Mouse (Mus musculus) gastrocnemius, postnatal 10 days (tissue): Measurements from ENCODE around the gene Slc25a22. TPM values are rescaled to one million over a fixed set of nuclear protein-coding genes. Genes with fewer than 3 reads are reported as not detected.
A peak's percentile ranks its signal among the peaks of the same experiment; 100 is the strongest.

Experiments
- DNase-seq: peaks from one replicate; pipeline ENCODE4 v3.0.0; 2021; ENCODE audit warnings: mixed read lengths
- total RNA-seq, 2 experiments: library from RNA; stranded (reverse); gene quantifications; 2 replicates each; pipeline ENCODE4 v1.2.3; 2021

The Slc25a22 gene
- total RNA-seq, 2 experiments from 2014 or later = 14.5 to 25.7 TPM

GRCm38 (mm10) chr7:141435129-141435855 is 2.4 kb downstream of the Slc25a22 start:
- peak; percentile 53 for DNase-seq

- DNase-seq = no peak
Measured at GRCm38 (mm10) chr7:141434464-141434863, 3.2 kb downstream of the Slc25a22 start.

- DNase-seq = no peak
Measured at GRCm38 (mm10) chr7:141433517-141434400, 3.9 kb downstream of the Slc25a22 start.

GRCm38 (mm10) chr7:141432741-141433516 is 4.8 kb downstream of the Slc25a22 start:
- no peak for DNase-seq

GRCm38 (mm10) chr7:141432186-141432611 is 5.5 kb downstream of the Slc25a22 start:
- DNase-seq = peak; percentile 45

- DNase-seq = no peak
Measured at GRCm38 (mm10) chr7:141431434-141432185, 6.1 kb downstream of the Slc25a22 start.

- no peak for DNase-seq
Measured at GRCm38 (mm10) chr7:141430585-141431240, 7.0 kb downstream of the Slc25a22 start.

- DNase-seq = no peak
Measured at GRCm38 (mm10) chr7:141429840-141430584, 7.7 kb downstream of the Slc25a22 start.

GRCm38 (mm10) chr7:141429310-141429709 is 8.4 kb downstream of the Slc25a22 start, which contains the start of gene Cend1:
TSS of gene Cend1 (minus strand) at chr7:141429491.
- DNase-seq = no peak

GRCm38 (mm10) chr7:141428701-141429100 is 9.0 kb downstream of the Slc25a22 start:
- no peak for DNase-seq

GRCm38 (mm10) chr7:141426948-141427730 is 10.6 kb downstream of the Slc25a22 start:
- no peak for DNase-seq

GRCm38 (mm10) chr7:141423811-141424210 is 13.9 kb downstream of the Slc25a22 start:
- DNase-seq = no peak

- no peak for DNase-seq
Measured at GRCm38 (mm10) chr7:141420030-141420702, 17.5 kb downstream of the Slc25a22 start.

- DNase-seq = no peak
Measured at GRCm38 (mm10) chr7:141418970-141419369, 18.7 kb downstream of the Slc25a22 start.

GRCm38 (mm10) chr7:141417731-141418681 is 19.7 kb downstream of the Slc25a22 start:
- no peak for DNase-seq

- DNase-seq = no peak
Measured at GRCm38 (mm10) chr7:141416144-141416841, 21.4 kb downstream of the Slc25a22 start.
